Mouse (Mus musculus) E14TG2a.4 (cell line): ENCODE results near the gene Acvr1b.

Experiments
- CTCF ChIP-seq: conservative IDR thresholded peaks from 2 replicates; pipeline ENCODE4 v1.5.1; 2014; ENCODE audit warnings: low read length
- NANOG ChIP-seq: IDR thresholded peaks from 2 replicates; pipeline ENCODE4 v1.6.1; 2014; ENCODE audit warnings: borderline replicate concordance, low read length, mixed read lengths
- POU5F1 ChIP-seq: IDR thresholded peaks from 2 replicates; pipeline ENCODE4 v1.6.1; 2014; ENCODE audit warnings: low read length, borderline replicate concordance

DNA sequence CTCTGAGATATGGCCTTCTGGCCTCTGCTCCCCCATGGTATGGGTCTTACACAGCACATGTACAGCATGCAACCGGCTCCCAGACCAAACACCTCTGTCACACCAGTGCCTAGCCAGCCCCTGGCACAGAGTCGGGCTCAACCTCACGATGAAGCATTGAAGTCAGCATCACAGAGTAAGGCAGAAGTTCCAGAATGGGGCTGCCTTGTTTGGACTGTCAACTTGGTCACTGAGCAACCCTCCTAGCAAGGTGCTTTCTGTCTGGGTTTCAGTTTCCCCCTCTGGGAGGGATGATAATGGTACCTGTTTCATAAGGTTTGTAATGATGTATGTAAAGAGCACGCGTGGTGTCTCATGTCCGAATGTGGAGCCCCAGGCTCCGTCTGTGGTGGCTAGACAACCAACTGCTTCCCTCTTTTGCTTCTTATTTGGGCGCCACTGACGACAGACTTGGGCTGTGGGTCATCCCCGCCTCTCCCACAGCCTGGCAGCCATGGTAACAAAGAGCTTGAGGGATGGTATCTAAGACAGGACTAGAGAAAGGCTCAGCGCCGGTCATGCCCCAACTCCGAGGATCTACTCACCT is 49.1 kb downstream of the Acvr1b start:
- TF ChIP-seq CTCF (no peak), NANOG (no peak), POU5F1 (no peak)
